Mouse (Mus musculus): ENCODE data around the gene Pick1. TPM values are rescaled to one million over a fixed set of nuclear protein-coding genes. Genes with fewer than 3 reads are reported as not detected.

The Pick1 gene
- polyA plus RNA-seq, 1 experiment from 2014 or later, result 42.8 TPM

GRCm38 (mm10) chr15:79238036-79238435, 9.1 kb downstream of the Pick1 start:
- H3K4me2 ChIP-seq, result no peak overlapping the region
- H3K9ac ChIP-seq, result no peak overlapping the region
- H3K36me3 ChIP-seq, result peaks cover 48% of the 10 kb centered on the region
- WGBS, result 79% methylated on average over 6 of the region's 6 CpGs
- H3K9me3 ChIP-seq, result no peaks in the 10 kb centered on the region
- ATAC-seq (ENCODE audit: borderline replicate concordance, extremely low read depth, low FRiP score, low TSS enrichment), result no peak
- H3K4me3 ChIP-seq, result no peak overlapping the region
- no peaks in the 10 kb centered on the region for H3K27me3 ChIP-seq
- H3K27ac ChIP-seq, result no peak overlapping the region
- 0 out of 2 replicates have a peak, but pooled peaks cover 7% of the 10 kb centered on the region for H3K4me1 ChIP-seq

- no peak overlapping the region for H3K9ac ChIP-seq
- WGBS, result 67% methylated on average over 13 of the region's 13 CpGs
- peak; percentile 23 for ATAC-seq (ENCODE audit: borderline replicate concordance, extremely low read depth, low FRiP score, low TSS enrichment)
- H3K36me3 ChIP-seq, result peaks cover 34% of the 10 kb centered on the region
- peaks cover 16% of the 10 kb centered on the region for H3K4me1 ChIP-seq
- H3K27me3 ChIP-seq, result no peaks in the 10 kb centered on the region
- H3K4me2 ChIP-seq, result no peak overlapping the region
- no peak overlapping the region for H3K4me3 ChIP-seq
- H3K27ac ChIP-seq, result no peak overlapping the region
- no peaks in the 10 kb centered on the region for H3K9me3 ChIP-seq
These were observed 13.7 kb downstream of the Pick1 start for GRCm38 (mm10) chr15:79242574-79243233.

- Histone ChIP-seq H3K4me3 (no peak overlapping the region), H3K9ac (no peak overlapping the region), H3K4me1 (peaks cover 16% of the 10 kb centered on the region), H3K4me2 (peak overlapping the region; percentile 30; the same call in 1 of the 2 replicates), H3K27me3 (no peaks in the 10 kb centered on the region), H3K36me3 (peaks cover 30% of the 10 kb centered on the region), H3K9me3 (no peaks in the 10 kb centered on the region), H3K27ac (peak overlapping the region; percentile 37; the same call in 1 of the 2 replicates)
- 16% methylated on average over 10 of the region's 10 CpGs for WGBS
- peak; percentile 93 for ATAC-seq (ENCODE audit: borderline replicate concordance, extremely low read depth, low FRiP score, low TSS enrichment)
These were observed 14.5 kb downstream of the Pick1 start for GRCm38 (mm10) chr15:79243234-79244042.

GRCm38 (mm10) chr15:79244071-79244893, 15.3 kb downstream of the Pick1 start:
- no peak overlapping the region; the same call in 1 of the 2 replicates for H3K9ac ChIP-seq
- ATAC-seq (ENCODE audit: borderline replicate concordance, extremely low read depth, low FRiP score, low TSS enrichment), result no peak

GRCm38 (mm10) chr15:79245321-79245720, 16.3 kb downstream of the Pick1 start:
- Histone ChIP-seq H3K36me3 (peaks cover 30% of the 10 kb centered on the region), H3K9me3 (no peaks in the 10 kb centered on the region), H3K4me1 (peaks cover 16% of the 10 kb centered on the region), H3K4me2 (no peak overlapping the region), H3K4me3 (no peak overlapping the region), H3K27me3 (no peaks in the 10 kb centered on the region), H3K9ac (no peak overlapping the region), H3K27ac (no peak overlapping the region)
- ATAC-seq (ENCODE audit: borderline replicate concordance, extremely low read depth, low FRiP score, low TSS enrichment), result no peak
- WGBS, result 91% methylated on average over 3 of the region's 3 CpGs

More at GRCm38 (mm10) chr15:79244071-79244893, 15.3 kb downstream of the Pick1 start:
- H3K4me2 ChIP-seq, result no peak overlapping the region
- H3K4me1 ChIP-seq, result peaks cover 16% of the 10 kb centered on the region
- no peaks in the 10 kb centered on the region for H3K27me3 ChIP-seq
- peaks cover 30% of the 10 kb centered on the region for H3K36me3 ChIP-seq
- no peak overlapping the region for H3K4me3 ChIP-seq
- WGBS, result 61% methylated on average over 7 of the region's 7 CpGs
- no peaks in the 10 kb centered on the region for H3K9me3 ChIP-seq
- H3K27ac ChIP-seq, result 0 out of 2 replicates have a peak overlapping the region, but pooled peaks have one; percentile 3

GRCm38 (mm10) chr15:79250236-79250635, 21.3 kb downstream of the Pick1 start:
- Histone ChIP-seq H3K27me3 (peaks cover 47% of the 10 kb centered on the region), H3K4me3 (no peak overlapping the region), H3K36me3 (peaks cover 9% of the 10 kb centered on the region; the same call in 1 of the 2 replicates), H3K27ac (no peak overlapping the region), H3K4me2 (no peak overlapping the region), H3K9me3 (no peaks in the 10 kb centered on the region), H3K4me1 (peaks cover 18% of the 10 kb centered on the region), H3K9ac (no peak overlapping the region)
- no peak for ATAC-seq (ENCODE audit: borderline replicate concordance, extremely low read depth, low FRiP score, low TSS enrichment)
- 70% methylated on average over 2 of the region's 2 CpGs for WGBS

- Histone ChIP-seq H3K9me3 (no peaks in the 10 kb centered on the region), H3K36me3 (peaks cover 9% of the 10 kb centered on the region; the same call in 1 of the 2 replicates), H3K4me1 (peaks cover 18% of the 10 kb centered on the region), H3K9ac (no peak overlapping the region), H3K4me3 (no peak overlapping the region), H3K27ac (no peak overlapping the region), H3K27me3 (peaks cover 50% of the 10 kb centered on the region), H3K4me2 (no peak overlapping the region; the same call in 1 of the 2 replicates)
- no peak for ATAC-seq (ENCODE audit: borderline replicate concordance, extremely low read depth, low FRiP score, low TSS enrichment)
- 46% methylated on average over 7 of the region's 7 CpGs for WGBS
These were observed 22.2 kb downstream of the Pick1 start for GRCm38 (mm10) chr15:79251168-79251567.

- Histone ChIP-seq H3K9me3 (no peaks in the 10 kb centered on the region), H3K27ac (no peak overlapping the region), H3K9ac (peak overlapping the region; percentile 26), H3K36me3 (peaks cover 1% of the 10 kb centered on the region; the same call in 1 of the 2 replicates), H3K4me1 (peaks cover 18% of the 10 kb centered on the region), H3K4me3 (peak overlapping the region; percentile 35), H3K27me3 (peaks cover 50% of the 10 kb centered on the region), H3K4me2 (peak overlapping the region; percentile 80)
- 2% methylated on average over 60 of the region's 61 CpGs for WGBS
- peak; percentile 36; the same call in 1 of the 2 replicates for ATAC-seq (ENCODE audit: borderline replicate concordance, extremely low read depth, low FRiP score, low TSS enrichment)
These were observed 23.0 kb downstream of the Pick1 start for GRCm38 (mm10) chr15:79251781-79252491.

- Histone ChIP-seq H3K27me3 (peaks cover 50% of the 10 kb centered on the region), H3K36me3 (no peaks in the 10 kb centered on the region), H3K4me1 (peaks cover 18% of the 10 kb centered on the region), H3K27ac (no peak overlapping the region), H3K4me2 (peak overlapping the region; percentile 80), H3K9me3 (no peaks in the 10 kb centered on the region), H3K4me3 (peak overlapping the region; percentile 35), H3K9ac (peak overlapping the region; percentile 26)
- ATAC-seq (ENCODE audit: borderline replicate concordance, extremely low read depth, low FRiP score, low TSS enrichment), result no peak; the same call in 1 of the 2 replicates
- 29% methylated on average over 24 of the region's 24 CpGs for WGBS
These were observed 23.6 kb downstream of the Pick1 start for GRCm38 (mm10) chr15:79252580-79252979.

- WGBS, result 24% methylated on average over 3 of the region's 3 CpGs
These were observed 25.7 kb downstream of the Pick1 start, which contains the start of gene Slc16a8 for GRCm38 (mm10) chr15:79254661-79255060. Gene Slc16a8 (minus strand): TSS chr15:79254761.

GRCm38 (mm10) chr15:79258521-79258920, 29.5 kb downstream of the Pick1 start:
- H3K4me1 ChIP-seq, result peaks cover 18% of the 10 kb centered on the region
- no peak for ATAC-seq (ENCODE audit: borderline replicate concordance, extremely low read depth, low FRiP score, low TSS enrichment)
- no peaks in the 10 kb centered on the region for H3K9me3 ChIP-seq
- H3K27ac ChIP-seq, result no peak overlapping the region
- 20% methylated on average over 17 of the region's 17 CpGs for WGBS
- H3K36me3 ChIP-seq, result no peaks in the 10 kb centered on the region
- peaks cover 65% of the 10 kb centered on the region for H3K27me3 ChIP-seq
- no peak overlapping the region for H3K4me2 ChIP-seq
- no peak overlapping the region for H3K4me3 ChIP-seq
- no peak overlapping the region for H3K9ac ChIP-seq

More at GRCm38 (mm10) chr15:79254661-79255060, 25.7 kb downstream of the Pick1 start, which contains the start of gene Slc16a8:
- Histone ChIP-seq H3K4me1 (peaks cover 18% of the 10 kb centered on the region), H3K36me3 (no peaks in the 10 kb centered on the region), H3K27ac (no peak within 1 kb of the TSS), H3K9me3 (no peaks in the 10 kb centered on the region), H3K4me2 (no peak within 1 kb of the TSS), H3K27me3 (peaks cover 58% of the 10 kb centered on the region), H3K9ac (no peak within 1 kb of the TSS), H3K4me3 (no peak within 1 kb of the TSS)
- no peak for ATAC-seq (ENCODE audit: borderline replicate concordance, extremely low read depth, low FRiP score, low TSS enrichment)
